Mouse (Mus musculus): ENCODE results near the gene Aoah. TPM values are rescaled to one million over a fixed set of nuclear protein-coding genes. Genes with fewer than 3 reads are reported as not detected.

The Aoah gene
- polyA plus RNA-seq, 1 experiment from 2014 or later, result 2.1 TPM

DNA sequence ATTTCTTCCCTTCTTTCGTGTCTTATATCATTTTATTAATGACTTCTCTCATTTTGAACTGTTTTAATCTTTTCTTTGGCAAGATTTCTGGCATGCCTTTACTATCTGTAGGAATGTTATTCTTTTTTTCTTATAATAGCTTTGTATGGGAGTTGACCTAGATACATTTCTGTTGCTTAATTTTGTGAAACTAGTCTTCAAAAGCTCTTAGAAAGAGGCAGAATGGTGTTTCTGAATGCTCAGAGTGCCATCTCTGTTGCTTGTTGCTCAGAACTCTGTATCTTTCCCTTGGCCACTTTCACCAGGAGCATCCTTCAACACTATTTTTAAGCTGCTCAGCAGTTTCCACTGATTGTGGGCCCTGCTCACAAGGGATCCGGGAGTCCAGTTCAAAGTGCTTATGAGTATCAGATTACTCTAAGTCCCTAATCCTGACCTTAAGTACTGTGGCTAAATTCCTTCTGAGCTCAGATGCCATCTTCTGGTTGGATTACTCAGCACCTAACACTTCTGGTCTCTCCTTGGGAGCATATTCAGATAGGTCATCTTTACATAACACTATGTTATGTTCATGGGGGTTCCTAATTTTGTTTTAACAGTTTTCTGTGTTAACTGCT lies 26.9 kb downstream of the Aoah start:
- H3K4me3 ChIP-seq (replicated peaks), result no peak overlapping the region
- no peaks in the 10 kb centered on the region for H3K36me3 ChIP-seq
- H3K4me1 ChIP-seq, result no peaks in the 10 kb centered on the region
- no peak overlapping the region for H3K27ac ChIP-seq
- no peak overlapping the region for H3K4me2 ChIP-seq
- 47% methylated on average over 2 of the region's 2 CpGs for WGBS
- H3K9me3 ChIP-seq, result no peaks in the 10 kb centered on the region
- H3K9ac ChIP-seq, result no peak overlapping the region
- H3K27me3 ChIP-seq (replicated peaks), result no peaks in the 10 kb centered on the region
- no peak for ATAC-seq (ENCODE audit: insufficient read depth, low FRiP score, low read depth)

- H3K4me2 ChIP-seq, result no peak overlapping the region
- 64% methylated on average over 2 of the region's 2 CpGs for WGBS
- no peak overlapping the region for H3K9ac ChIP-seq
- H3K27ac ChIP-seq, result no peak overlapping the region
- H3K9me3 ChIP-seq, result no peaks in the 10 kb centered on the region
- H3K4me1 ChIP-seq, result no peaks in the 10 kb centered on the region
- H3K27me3 ChIP-seq (replicated peaks), result no peaks in the 10 kb centered on the region
- H3K4me3 ChIP-seq (replicated peaks), result no peak overlapping the region
- no peak for ATAC-seq (ENCODE audit: insufficient read depth, low FRiP score, low read depth)
- no peaks in the 10 kb centered on the region for H3K36me3 ChIP-seq
Measured at GRCm38 (mm10) chr13:20828728-20829127, 34.8 kb downstream of the Aoah start.

DNA sequence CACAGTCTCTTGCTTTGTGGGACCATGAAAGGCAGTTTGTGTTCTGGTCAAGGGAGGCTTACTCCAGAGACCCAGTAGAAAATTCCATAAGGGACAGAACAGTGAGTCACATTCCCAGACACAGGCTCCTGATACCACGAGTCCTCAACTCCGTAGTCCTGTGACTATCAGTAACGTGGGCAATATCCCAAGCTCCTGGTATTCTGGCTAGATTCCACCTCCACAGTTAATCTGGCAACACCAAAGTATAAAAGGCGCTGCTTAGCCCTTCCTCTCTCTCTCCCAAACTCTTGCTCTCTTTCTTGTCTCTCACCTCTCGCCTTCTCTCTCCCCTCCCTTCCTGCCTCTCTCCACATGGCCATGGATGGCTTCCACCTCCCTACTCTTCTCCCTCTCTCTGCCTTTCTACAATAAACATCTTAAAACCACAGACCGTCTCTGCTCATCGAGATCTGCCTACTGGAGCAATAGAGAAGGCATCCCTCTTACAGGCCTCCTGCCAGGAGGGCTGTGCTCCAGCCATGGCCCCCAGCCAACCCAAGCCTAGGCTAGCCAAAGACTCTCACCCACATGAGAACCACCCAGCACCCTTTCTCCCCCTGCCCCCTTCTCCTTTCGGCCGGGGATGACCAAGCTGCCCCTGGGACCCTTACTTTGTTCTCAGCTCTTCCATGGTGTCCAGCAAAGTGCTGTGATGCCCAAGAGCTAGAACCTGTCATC lies 35.4 kb downstream of the Aoah start:
- Histone ChIP-seq H3K27me3 (replicated peaks) (no peaks in the 10 kb centered on the region), H3K4me3 (replicated peaks) (no peak overlapping the region), H3K4me1 (no peaks in the 10 kb centered on the region), H3K4me2 (no peak overlapping the region), H3K9me3 (no peaks in the 10 kb centered on the region), H3K36me3 (no peaks in the 10 kb centered on the region), H3K9ac (no peak overlapping the region), H3K27ac (no peak overlapping the region)
- WGBS, result 85% methylated on average over 9 of the region's 9 CpGs
- no peak for ATAC-seq (ENCODE audit: insufficient read depth, low FRiP score, low read depth)

DNA sequence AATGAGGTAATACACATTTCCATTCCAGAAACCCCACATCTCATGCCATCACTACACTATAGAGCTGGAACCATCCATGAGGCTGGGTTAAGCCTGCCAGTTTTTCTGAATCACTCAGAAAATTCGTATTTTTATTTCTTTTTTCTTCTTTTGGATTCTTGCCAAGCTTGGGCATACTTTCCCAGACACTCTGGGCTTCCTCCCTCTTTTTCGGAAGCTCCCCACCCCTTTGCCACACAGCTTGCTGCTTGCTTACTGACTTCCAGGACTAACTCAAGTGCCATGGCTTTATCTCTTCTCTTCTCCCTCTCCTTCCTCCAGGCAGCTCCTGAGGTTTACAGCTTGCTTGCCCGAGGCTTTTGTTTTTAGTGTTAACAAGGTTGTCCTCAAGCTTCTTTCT lies 62.0 kb downstream of the Aoah start:
- WGBS, result 50% methylated on average over 3 of the region's 3 CpGs
- H3K27me3 ChIP-seq (replicated peaks), result no peaks in the 10 kb centered on the region
- H3K4me3 ChIP-seq (replicated peaks), result no peak overlapping the region
- H3K9ac ChIP-seq, result no peak overlapping the region
- H3K36me3 ChIP-seq, result no peaks in the 10 kb centered on the region
- no peaks in the 10 kb centered on the region for H3K9me3 ChIP-seq
- H3K4me2 ChIP-seq, result no peak overlapping the region
- no peak for ATAC-seq (ENCODE audit: insufficient read depth, low FRiP score, low read depth)
- no peak overlapping the region for H3K27ac ChIP-seq
- no peaks in the 10 kb centered on the region for H3K4me1 ChIP-seq

- H3K9me3 ChIP-seq, result no peaks in the 10 kb centered on the region
- ATAC-seq (ENCODE audit: insufficient read depth, low FRiP score, low read depth), result no peak
- H3K9ac ChIP-seq, result no peak overlapping the region
- H3K4me1 ChIP-seq, result no peaks in the 10 kb centered on the region
- no peak overlapping the region for H3K27ac ChIP-seq
- WGBS, result 55% methylated on average over 1 of the region's 1 CpGs
- H3K36me3 ChIP-seq, result no peaks in the 10 kb centered on the region
- H3K27me3 ChIP-seq (replicated peaks), result no peaks in the 10 kb centered on the region
- no peak overlapping the region for H3K4me3 ChIP-seq (replicated peaks)
- no peak overlapping the region for H3K4me2 ChIP-seq
Measured at GRCm38 (mm10) chr13:20899372-20899771, 105.5 kb downstream of the Aoah start.

DNA sequence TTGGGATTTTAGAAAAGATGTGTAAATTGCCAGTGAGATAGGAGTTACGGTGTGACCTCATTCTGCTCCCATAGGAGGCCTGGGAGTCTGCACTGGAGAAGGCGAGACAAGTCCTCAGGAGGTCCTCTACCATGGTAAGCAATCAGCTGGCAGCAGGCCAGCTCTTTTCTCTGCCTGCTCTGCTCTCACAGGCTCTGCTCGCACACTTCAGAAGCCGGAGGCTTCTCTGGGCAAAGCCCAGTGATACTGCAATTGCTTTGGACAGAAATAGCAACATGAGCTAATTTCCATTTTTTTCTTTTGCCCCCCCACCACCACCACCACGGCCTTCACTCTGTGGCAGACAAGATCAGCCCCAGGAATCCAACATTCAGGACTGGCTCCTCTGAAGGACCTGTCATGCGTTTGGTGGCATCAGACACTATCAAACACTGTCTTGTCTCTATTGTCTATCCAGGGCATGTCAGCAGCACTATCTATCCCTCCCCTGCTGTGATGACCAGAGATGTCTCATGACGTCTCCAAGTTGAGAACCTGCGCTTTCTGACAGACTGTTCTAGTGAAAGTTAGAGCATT lies 106.6 kb downstream of the Aoah start:
- no peak overlapping the region for H3K9ac ChIP-seq
- peak; percentile 82 for ATAC-seq (ENCODE audit: insufficient read depth, low FRiP score, low read depth)
- no peaks in the 10 kb centered on the region for H3K9me3 ChIP-seq
- H3K27me3 ChIP-seq (replicated peaks), result no peaks in the 10 kb centered on the region
- no peak overlapping the region for H3K27ac ChIP-seq
- H3K4me1 ChIP-seq, result no peaks in the 10 kb centered on the region
- 46% methylated on average over 8 of the region's 8 CpGs for WGBS
- no peaks in the 10 kb centered on the region for H3K36me3 ChIP-seq
- no peak overlapping the region for H3K4me3 ChIP-seq (replicated peaks)
- H3K4me2 ChIP-seq, result no peak overlapping the region

- no peak overlapping the region for H3K4me3 ChIP-seq (replicated peaks)
- 13% methylated on average over 2 of the region's 2 CpGs for WGBS
- no peak overlapping the region for H3K9ac ChIP-seq
- no peaks in the 10 kb centered on the region for H3K36me3 ChIP-seq
- no peak overlapping the region for H3K27ac ChIP-seq
- no peak overlapping the region for H3K4me2 ChIP-seq
- no peaks in the 10 kb centered on the region for H3K27me3 ChIP-seq (replicated peaks)
- no peaks in the 10 kb centered on the region for H3K9me3 ChIP-seq
- no peaks in the 10 kb centered on the region for H3K4me1 ChIP-seq
- ATAC-seq (ENCODE audit: insufficient read depth, low FRiP score, low read depth), result no peak
Measured at GRCm38 (mm10) chr13:20900972-20901457, 107.1 kb downstream of the Aoah start.

DNA sequence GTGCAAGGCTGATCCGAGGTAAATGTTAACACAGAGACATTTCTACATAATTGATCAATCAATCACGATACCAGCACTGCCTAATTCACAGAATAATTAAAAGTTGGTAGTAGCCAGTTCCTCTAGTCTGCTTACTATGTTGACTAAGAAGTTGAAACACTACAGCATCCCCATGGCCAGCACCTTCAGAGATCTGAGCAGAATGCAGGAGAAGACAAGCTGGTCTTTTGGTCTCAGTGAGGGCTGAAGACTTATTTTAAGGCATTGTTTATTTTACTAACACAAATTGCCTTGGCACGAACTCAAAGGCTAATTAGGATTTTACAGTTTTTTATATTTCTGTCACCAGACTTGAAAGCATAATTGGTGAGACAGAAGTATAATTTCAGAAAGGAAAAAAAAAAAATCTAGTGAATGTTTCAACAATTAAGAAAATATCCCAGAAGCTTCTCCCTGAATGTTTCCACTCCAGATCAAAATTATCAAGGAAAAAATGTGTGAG lies 107.8 kb downstream of the Aoah start:
- Histone ChIP-seq H3K36me3 (no peaks in the 10 kb centered on the region), H3K4me2 (no peak overlapping the region), H3K9me3 (no peaks in the 10 kb centered on the region), H3K9ac (no peak overlapping the region), H3K4me1 (no peaks in the 10 kb centered on the region), H3K27ac (no peak overlapping the region), H3K4me3 (replicated peaks) (no peak overlapping the region), H3K27me3 (replicated peaks) (no peaks in the 10 kb centered on the region)
- no peak for ATAC-seq (ENCODE audit: insufficient read depth, low FRiP score, low read depth)
- WGBS, result 28% methylated on average over 3 of the region's 3 CpGs

DNA sequence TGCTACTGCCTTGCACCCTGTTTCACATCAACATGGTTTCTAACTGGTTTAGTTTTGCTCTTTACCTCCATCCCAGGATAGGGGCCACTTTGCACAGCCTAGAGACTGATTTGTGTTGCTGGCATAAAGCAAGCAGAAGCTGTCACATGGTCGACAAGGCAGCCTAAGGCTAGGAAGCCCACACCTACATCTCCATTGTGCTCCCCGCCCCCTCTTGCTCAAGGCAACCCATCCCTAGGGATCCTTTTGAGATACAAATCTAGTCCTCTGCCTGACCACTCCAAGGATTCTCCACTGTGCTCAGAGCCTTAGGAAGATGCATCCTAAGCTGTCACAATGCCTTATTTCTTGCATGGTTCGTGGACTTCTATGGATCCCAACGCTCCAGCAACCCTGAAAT lies 110.2 kb downstream of the Aoah start:
- no peak overlapping the region for H3K4me2 ChIP-seq
- no peak overlapping the region for H3K27ac ChIP-seq
- H3K9me3 ChIP-seq, result no peaks in the 10 kb centered on the region
- H3K4me1 ChIP-seq, result no peaks in the 10 kb centered on the region
- 75% methylated on average over 4 of the region's 4 CpGs for WGBS
- ATAC-seq (ENCODE audit: insufficient read depth, low FRiP score, low read depth), result no peak
- no peak overlapping the region for H3K4me3 ChIP-seq (replicated peaks)
- H3K27me3 ChIP-seq (replicated peaks), result no peaks in the 10 kb centered on the region
- no peak overlapping the region for H3K9ac ChIP-seq
- H3K36me3 ChIP-seq, result no peaks in the 10 kb centered on the region

- Histone ChIP-seq H3K4me3 (replicated peaks) (no peak overlapping the region), H3K9ac (no peak overlapping the region), H3K4me2 (no peak overlapping the region), H3K9me3 (no peaks in the 10 kb centered on the region), H3K27ac (no peak overlapping the region), H3K36me3 (no peaks in the 10 kb centered on the region), H3K4me1 (no peaks in the 10 kb centered on the region), H3K27me3 (replicated peaks) (no peaks in the 10 kb centered on the region)
- no peak for ATAC-seq (ENCODE audit: insufficient read depth, low FRiP score, low read depth)
- 77% methylated on average over 2 of the region's 2 CpGs for WGBS
Measured at GRCm38 (mm10) chr13:20905195-20905594, 111.3 kb downstream of the Aoah start.

- Histone ChIP-seq H3K4me2 (no peak overlapping the region), H3K27ac (no peak overlapping the region), H3K9ac (no peak overlapping the region), H3K27me3 (replicated peaks) (no peaks in the 10 kb centered on the region), H3K4me1 (no peaks in the 10 kb centered on the region), H3K36me3 (no peaks in the 10 kb centered on the region), H3K9me3 (no peaks in the 10 kb centered on the region), H3K4me3 (replicated peaks) (no peak overlapping the region)
- WGBS, result 54% methylated on average over 10 of the region's 10 CpGs
- ATAC-seq (ENCODE audit: insufficient read depth, low FRiP score, low read depth), result no peak
Measured at GRCm38 (mm10) chr13:20916698-20917511, 123.0 kb downstream of the Aoah start.

DNA sequence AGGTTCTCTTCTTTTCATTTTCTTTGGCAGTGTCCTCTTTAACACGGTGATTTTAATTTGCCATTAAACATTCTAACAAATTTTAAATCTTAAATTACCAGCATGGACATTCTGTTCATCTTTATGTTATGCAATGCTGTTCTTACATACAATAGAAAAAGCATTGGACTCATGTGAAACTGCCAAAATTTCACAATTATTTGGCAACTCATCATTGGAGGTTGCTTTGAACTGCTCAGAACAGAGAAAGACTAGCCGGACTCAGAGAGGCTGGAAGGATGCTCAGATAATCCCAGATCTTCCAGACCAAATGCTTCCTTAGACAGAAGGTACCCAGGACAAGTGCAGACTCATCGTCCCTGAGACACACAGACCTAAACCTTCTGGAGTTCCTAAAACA lies 126.5 kb downstream of the Aoah start:
- ATAC-seq (ENCODE audit: insufficient read depth, low FRiP score, low read depth), result no peak
- 89% methylated on average over 3 of the region's 3 CpGs for WGBS

More for the DNA sequence above, 126.5 kb downstream of the Aoah start:
- no peaks in the 10 kb centered on the region for H3K27me3 ChIP-seq (replicated peaks)
- H3K27ac ChIP-seq, result no peak overlapping the region
- H3K36me3 ChIP-seq, result no peaks in the 10 kb centered on the region
- no peaks in the 10 kb centered on the region for H3K4me1 ChIP-seq
- no peak overlapping the region for H3K9ac ChIP-seq
- H3K9me3 ChIP-seq, result no peaks in the 10 kb centered on the region
- H3K4me2 ChIP-seq, result no peak overlapping the region
- H3K4me3 ChIP-seq (replicated peaks), result no peak overlapping the region

Measured in stomach, embryonic 15.5 days (tissue).